Mouse (Mus musculus) hindbrain, embryonic 14.5 days (tissue): ENCODE data around the gene Ccdc54. TPM values are rescaled to one million over a fixed set of nuclear protein-coding genes. Genes with fewer than 3 reads are reported as not detected.

Experiments used
- ATAC-seq: fragments of 200-750 bp; cut with Nextera tagmentation; 2 replicates; pipeline ENCODE4 v1.8.0; 2017; ENCODE audit warnings: moderate number of reproducible peaks, mild to moderate bottlenecking, moderate TSS enrichment, moderate library complexity; ENCODE audit not compliant: low FRiP score
- DNase-seq: peaks from one replicate; pipeline ENCODE4 v3.0.0-alpha.2; 2015; ENCODE audit warnings: low spot score
- H3K27ac ChIP-seq: fragments of 300-500 bp; sonication (generic); 2 replicates; pipeline ENCODE4 v1.5.1; 2014; ENCODE audit warnings: mild to moderate bottlenecking, moderate library complexity
- H3K27me3 ChIP-seq: fragments of 300-500 bp; sonication (generic); 2 replicates; pipeline ENCODE4 v1.6.1; 2014; ENCODE audit warnings: mild to moderate bottlenecking, low read length, mixed read lengths; ENCODE audit not compliant: control insufficient read depth, insufficient read depth
- H3K36me3 ChIP-seq: fragments of 300-500 bp; sonication (generic); replicated peaks from 2 replicates; pipeline ENCODE4 v1.6.1; 2014; ENCODE audit not compliant: control insufficient read depth, insufficient read depth
- H3K4me1 ChIP-seq: fragments of 300-500 bp; sonication (generic); replicated peaks from 2 replicates; pipeline ENCODE4 v1.6.1; 2014; ENCODE audit warnings: antibody characterized with exemption, low read length, mixed read lengths; ENCODE audit not compliant: control insufficient read depth, insufficient read depth
- H3K4me2 ChIP-seq: fragments of 300-500 bp; sonication (generic); replicated peaks from 2 replicates; pipeline ENCODE4 v1.6.1; 2014; ENCODE audit warnings: mild to moderate bottlenecking, moderate library complexity
- H3K4me3 ChIP-seq: fragments of 300-500 bp; sonication (generic); replicated peaks from 2 replicates; pipeline ENCODE4 v1.5.1; 2014; ENCODE audit warnings: mild to moderate bottlenecking, low read length
- H3K9ac ChIP-seq: fragments of 300-500 bp; sonication (generic); 2 replicates; pipeline ENCODE4 v1.6.1; 2014
- H3K9me3 ChIP-seq: fragments of 300-500 bp; sonication (generic); 2 replicates; pipeline ENCODE4 v1.6.1; 2016; ENCODE audit warnings: low read length; ENCODE audit not compliant: control insufficient read depth
- WGBS: fragments of 180-500 bp; shearing (Covaris S2); extraction: QIAGEN DNeasy Blood & Tissue Kit; methylation state at CpG from one replicate; pipeline ENCODE4 v1.1.7; 2014; 5-methylcytosine and 5-hydroxymethylcytosine counted together
- polyA plus RNA-seq: library from polyadenylated mRNA; unstranded; fragments of >200 nt; fragmentation: Nextera tagmentation; extraction: Ambion mirVana; gene quantifications from 2 replicates; pipeline ENCODE4 v1.2.1, GENCODE M21; 2014

Gene Ccdc54
- polyA plus RNA-seq, 1 experiment from 2014 or later, result not detected

DNA sequence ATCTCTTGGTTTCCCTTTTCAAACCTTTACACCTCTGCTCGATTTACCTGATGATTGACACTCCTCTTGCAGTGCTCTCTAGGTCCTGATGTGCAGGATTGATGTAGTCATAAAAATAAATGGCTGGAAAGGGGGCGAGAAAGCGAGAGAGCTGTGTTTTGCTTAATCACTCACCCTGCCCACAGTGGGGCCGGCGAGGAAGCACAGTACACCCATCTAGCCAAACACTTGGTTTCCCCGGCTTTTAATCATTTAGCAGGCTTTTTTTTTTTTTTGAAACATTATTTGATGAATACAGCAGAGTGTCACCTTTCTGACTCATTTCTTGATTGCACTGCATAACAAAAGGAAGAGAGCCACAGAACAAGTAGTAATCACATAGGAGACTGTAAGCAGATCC is 5.7 kb upstream of the Ccdc54 start:
- H3K9ac ChIP-seq, result no peak overlapping the region
- ATAC-seq (peak; percentile 17; the same call in 1 of the 2 replicates), DNase-seq (no peak)
- H3K27me3 ChIP-seq, result peaks cover 2% of the 10 kb centered on the region; the same call in 1 of the 2 replicates
- no peaks in the 10 kb centered on the region for H3K36me3 ChIP-seq
- no peak overlapping the region for H3K27ac ChIP-seq
- H3K9me3 ChIP-seq, result no peaks in the 10 kb centered on the region
- 76% methylated on average over 6 of the region's 6 CpGs for WGBS
- no peak overlapping the region for H3K4me3 ChIP-seq
- H3K4me1 ChIP-seq, result no peaks in the 10 kb centered on the region
- H3K4me2 ChIP-seq, result no peak overlapping the region

DNA sequence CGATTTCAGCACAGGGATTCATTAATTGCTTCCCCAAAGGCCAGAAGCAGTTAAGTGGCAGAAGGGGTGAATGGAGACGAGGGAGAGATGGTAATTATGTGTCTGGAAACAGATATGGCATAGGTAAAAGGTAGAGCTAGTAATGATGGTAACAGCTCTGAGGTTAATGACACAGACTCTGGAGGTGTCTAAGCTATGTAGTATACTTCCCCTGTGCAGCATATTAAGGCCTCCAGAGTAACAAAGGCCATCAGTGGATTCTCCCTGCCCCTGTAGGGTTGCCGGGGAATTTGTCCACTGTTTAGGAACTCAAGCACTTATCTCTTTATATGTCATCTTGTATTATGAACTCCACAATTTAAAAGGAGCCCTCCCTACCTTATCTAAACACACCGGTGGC is 5.2 kb upstream of the Ccdc54 start:
- H3K27ac ChIP-seq, result no peak overlapping the region
- H3K9ac ChIP-seq, result no peak overlapping the region
- H3K4me2 ChIP-seq, result no peak overlapping the region
- no peak for ATAC-seq
- H3K4me3 ChIP-seq, result no peak overlapping the region
- WGBS, result 65% methylated on average over 4 of the region's 4 CpGs
- H3K9me3 ChIP-seq, result no peaks in the 10 kb centered on the region
- H3K36me3 ChIP-seq, result no peaks in the 10 kb centered on the region
- DNase-seq, result no peak
- no peaks in the 10 kb centered on the region for H3K4me1 ChIP-seq
- no peaks in the 10 kb centered on the region for H3K27me3 ChIP-seq

DNA sequence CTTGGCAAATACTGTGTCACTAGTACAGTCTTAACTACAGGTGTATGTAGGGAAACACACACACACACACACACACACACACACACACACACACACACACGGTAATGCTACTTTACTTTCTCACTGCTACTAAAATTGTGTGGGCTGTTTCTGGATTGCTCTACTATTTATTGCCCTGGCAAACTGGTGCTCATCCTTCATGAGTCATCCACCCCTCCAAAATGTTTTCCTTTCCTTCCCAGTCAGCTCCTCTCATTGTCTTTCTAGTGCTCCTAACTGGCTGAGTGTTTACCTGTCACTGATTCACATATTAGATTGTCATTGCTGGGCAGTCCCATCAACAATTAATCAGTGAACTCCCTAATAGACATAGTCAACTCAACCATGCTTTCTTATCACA is 3.9 kb upstream of the Ccdc54 start:
- H3K27me3 ChIP-seq, result no peaks in the 10 kb centered on the region
- no peak for ATAC-seq
- no peaks in the 10 kb centered on the region for H3K9me3 ChIP-seq
- H3K27ac ChIP-seq, result no peak overlapping the region
- WGBS, result 100% methylated on average over 1 of the region's 1 CpGs
- H3K4me2 ChIP-seq, result no peak overlapping the region
- H3K4me3 ChIP-seq, result no peak overlapping the region
- no peak overlapping the region for H3K9ac ChIP-seq
- no peaks in the 10 kb centered on the region for H3K36me3 ChIP-seq
- DNase-seq, result no peak
- no peaks in the 10 kb centered on the region for H3K4me1 ChIP-seq

DNA sequence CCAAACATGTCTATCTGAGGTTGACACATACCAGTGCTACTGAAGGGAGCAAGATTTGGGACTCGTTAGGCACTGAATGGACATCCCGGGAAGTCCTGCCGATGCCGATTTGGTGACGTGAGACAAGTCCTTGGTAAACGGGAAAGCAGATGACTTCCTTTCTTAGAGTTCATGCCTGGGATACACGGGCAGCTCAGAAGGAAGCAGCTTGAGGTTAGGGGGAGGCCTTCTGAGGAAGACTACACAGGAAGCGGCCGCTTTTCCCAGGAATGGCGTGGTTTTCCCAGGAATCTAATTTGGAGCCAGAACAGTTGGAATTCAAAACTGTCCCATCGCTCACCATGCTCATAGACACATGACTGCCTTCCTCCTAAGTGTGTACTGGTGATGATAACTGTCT is 2.4 kb upstream of the Ccdc54 start:
- Histone ChIP-seq H3K4me2 (no peak overlapping the region), H3K4me1 (no peaks in the 10 kb centered on the region), H3K36me3 (no peaks in the 10 kb centered on the region), H3K27me3 (no peaks in the 10 kb centered on the region), H3K9ac (no peak overlapping the region), H3K4me3 (no peak overlapping the region), H3K9me3 (no peaks in the 10 kb centered on the region), H3K27ac (no peak overlapping the region)
- WGBS, result 90% methylated on average over 11 of the region's 11 CpGs
- DNase-seq (no peak), ATAC-seq (no peak)

DNA sequence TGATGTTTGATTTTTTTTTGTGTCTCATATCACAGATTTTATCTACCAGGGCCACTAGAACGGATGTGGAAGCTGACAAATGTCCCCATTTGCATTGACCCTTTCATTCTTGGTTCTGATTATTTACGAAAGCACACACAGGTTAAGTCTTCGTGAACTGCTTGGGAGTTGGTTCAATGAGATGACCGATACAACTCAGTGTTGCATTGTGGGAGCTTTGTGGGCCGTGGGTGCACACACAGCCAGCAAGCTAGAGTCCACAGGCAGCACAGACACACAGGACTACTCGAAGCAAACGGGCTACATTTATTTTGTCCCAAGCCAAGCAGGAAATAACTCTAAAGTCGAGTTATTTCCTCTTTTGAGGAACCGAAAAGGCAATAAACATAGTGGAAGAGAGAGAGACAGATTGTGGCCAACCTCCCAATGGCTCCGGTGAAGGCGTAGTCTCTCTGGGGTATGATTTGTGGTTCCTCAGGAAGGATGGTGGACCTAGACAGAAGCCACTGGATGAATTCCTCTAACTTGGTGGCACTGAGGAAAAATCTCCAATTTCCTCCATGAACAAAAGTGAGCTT is 1.3 kb downstream of the Ccdc54 start:
- Histone ChIP-seq H3K9ac (no peak overlapping the region), H3K4me1 (no peaks in the 10 kb centered on the region), H3K4me3 (no peak overlapping the region), H3K36me3 (no peaks in the 10 kb centered on the region), H3K27ac (no peak overlapping the region), H3K9me3 (no peaks in the 10 kb centered on the region), H3K27me3 (no peaks in the 10 kb centered on the region), H3K4me2 (no peak overlapping the region)
- DNase-seq, result no peak
- WGBS, result 88% methylated on average over 11 of the region's 11 CpGs
- ATAC-seq, result no peak

DNA sequence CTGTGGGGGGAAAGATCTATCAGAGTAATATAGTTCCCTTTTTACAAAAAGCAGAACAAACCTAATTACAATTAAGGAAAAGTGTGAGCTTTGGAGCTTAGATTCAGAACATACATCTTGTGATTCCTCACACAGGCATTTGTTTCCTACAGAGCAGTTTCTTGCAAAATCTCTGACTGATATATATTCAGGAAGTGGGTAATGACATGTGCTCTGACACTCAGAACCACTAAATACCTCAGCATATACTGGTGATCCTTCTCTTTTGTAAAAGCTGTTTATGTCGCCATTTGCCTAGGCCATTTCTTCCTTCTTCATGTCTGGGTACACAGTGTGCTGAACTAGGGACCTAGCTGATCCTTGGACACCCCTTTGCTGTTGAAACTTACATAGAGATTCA is 2.8 kb downstream of the Ccdc54 start:
- DNase-seq (no peak), ATAC-seq (no peak)
- WGBS, result 96% methylated on average over 1 of the region's 1 CpGs
- H3K9ac ChIP-seq, result no peak overlapping the region
- H3K4me1 ChIP-seq, result no peaks in the 10 kb centered on the region
- no peaks in the 10 kb centered on the region for H3K36me3 ChIP-seq
- no peaks in the 10 kb centered on the region for H3K27me3 ChIP-seq
- H3K9me3 ChIP-seq, result no peaks in the 10 kb centered on the region
- H3K27ac ChIP-seq, result no peak overlapping the region
- H3K4me3 ChIP-seq, result no peak overlapping the region
- H3K4me2 ChIP-seq, result no peak overlapping the region

DNA sequence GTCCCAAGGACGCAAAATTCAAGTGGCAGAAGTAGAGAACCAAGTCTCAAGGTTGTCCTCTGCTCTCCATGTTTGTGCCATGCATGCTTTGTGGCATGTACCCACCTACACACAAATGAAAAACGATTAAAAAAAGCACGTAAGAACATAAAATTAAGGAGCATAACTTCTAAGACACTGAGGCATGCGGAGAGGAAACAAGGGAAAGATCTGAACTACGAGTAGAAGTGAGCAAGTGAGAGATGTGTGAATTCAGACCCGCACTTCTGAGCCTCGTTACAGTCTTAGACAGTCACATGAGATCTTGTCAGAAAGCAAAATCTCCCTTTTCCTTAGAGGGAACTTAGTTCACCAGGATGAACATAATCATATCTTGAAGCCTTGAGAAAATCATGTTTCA is 3.8 kb downstream of the Ccdc54 start:
- Histone ChIP-seq H3K27ac (no peak overlapping the region), H3K27me3 (no peaks in the 10 kb centered on the region), H3K4me3 (no peak overlapping the region), H3K9me3 (no peaks in the 10 kb centered on the region), H3K4me1 (no peaks in the 10 kb centered on the region), H3K36me3 (no peaks in the 10 kb centered on the region), H3K9ac (no peak overlapping the region), H3K4me2 (no peak overlapping the region)
- DNase-seq (no peak), ATAC-seq (no peak)
- 88% methylated on average over 7 of the region's 7 CpGs for whole genome bisulfite sequencing

DNA sequence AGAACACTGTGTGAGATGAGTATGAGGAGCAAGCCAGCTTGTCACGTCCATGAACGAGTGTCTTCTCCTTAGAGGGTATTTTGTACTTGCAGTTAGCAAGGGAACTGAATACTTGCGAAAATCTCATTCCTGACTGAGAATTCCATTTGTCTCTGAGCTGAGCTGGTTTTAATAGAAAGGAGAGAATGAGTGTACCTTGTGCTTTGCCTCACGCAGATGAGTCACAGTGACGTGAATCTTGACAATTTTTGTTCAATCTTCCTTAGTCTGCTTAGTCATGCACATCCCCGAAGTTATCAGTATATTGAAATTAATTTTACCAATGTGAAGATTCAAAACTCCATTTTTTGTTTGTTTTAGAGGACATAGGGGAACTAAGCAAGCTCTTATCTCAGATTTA is 12.6 kb downstream of the Ccdc54 start:
- no peaks in the 10 kb centered on the region for H3K9me3 ChIP-seq
- no peak for ATAC-seq
- no peak overlapping the region for H3K4me2 ChIP-seq
- no peak for DNase-seq
- no peak overlapping the region for H3K9ac ChIP-seq
- no peaks in the 10 kb centered on the region for H3K4me1 ChIP-seq
- WGBS, result 86% methylated on average over 6 of the region's 6 CpGs
- H3K36me3 ChIP-seq, result no peaks in the 10 kb centered on the region
- no peaks in the 10 kb centered on the region for H3K27me3 ChIP-seq
- no peak overlapping the region for H3K4me3 ChIP-seq
- H3K27ac ChIP-seq, result no peak overlapping the region

DNA sequence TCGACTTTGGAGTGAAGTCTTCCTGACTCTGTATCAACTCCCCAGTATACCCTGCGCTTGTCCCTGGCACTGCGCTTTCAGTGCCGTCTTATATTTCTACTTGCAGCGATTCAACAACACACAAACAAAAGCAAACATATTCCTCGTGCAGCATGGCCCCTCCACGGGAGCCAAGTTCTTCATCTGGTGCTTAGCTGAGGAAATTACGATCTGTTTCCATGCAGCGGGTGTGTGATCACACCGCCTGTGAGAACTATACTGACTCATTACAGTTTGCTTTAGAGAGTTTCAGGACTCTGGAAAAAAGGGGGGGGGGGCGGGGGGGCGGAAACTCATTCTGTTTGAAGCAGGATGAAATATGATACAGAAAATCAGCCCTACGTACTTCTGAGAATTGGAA is 18.4 kb downstream of the Ccdc54 start:
- no peaks in the 10 kb centered on the region for H3K4me1 ChIP-seq
- H3K9me3 ChIP-seq, result no peaks in the 10 kb centered on the region
- no peak overlapping the region for H3K27ac ChIP-seq
- ATAC-seq, result no peak
- no peak overlapping the region for H3K9ac ChIP-seq
- no peak overlapping the region for H3K4me2 ChIP-seq
- no peak overlapping the region for H3K4me3 ChIP-seq
- H3K27me3 ChIP-seq, result no peaks in the 10 kb centered on the region
- no peak for DNase-seq
- 85% methylated on average over 13 of the region's 13 CpGs for WGBS
- no peaks in the 10 kb centered on the region for H3K36me3 ChIP-seq

DNA sequence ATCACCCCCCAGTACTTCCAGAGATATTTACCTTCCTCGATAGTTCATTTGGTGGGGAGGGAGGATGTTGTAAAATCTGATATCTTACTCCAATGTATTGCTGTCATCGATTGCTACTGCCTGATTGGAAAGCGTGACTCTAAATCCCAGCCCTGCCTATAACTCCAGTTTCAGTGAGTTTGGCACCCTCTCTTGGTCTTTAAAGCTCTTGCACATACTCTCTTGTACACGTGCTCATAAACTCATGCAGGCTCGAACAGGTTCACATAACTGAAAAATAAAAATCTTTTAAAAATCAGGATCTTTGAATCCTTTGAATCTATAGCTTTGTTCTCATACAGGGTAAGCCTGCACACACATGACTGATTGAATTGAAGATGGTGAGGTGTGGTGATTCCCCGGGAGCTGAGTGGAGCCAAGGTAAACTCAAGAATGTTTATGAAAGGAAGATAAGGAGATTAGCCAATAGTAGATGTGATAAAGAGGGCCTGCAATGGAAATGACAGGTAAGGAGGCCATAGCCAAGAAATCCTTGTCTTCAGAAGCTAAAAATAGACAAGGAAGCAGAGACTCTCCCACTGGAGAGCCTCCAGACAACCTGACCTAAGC is 31.7 kb downstream of the Ccdc54 start:
- H3K27ac ChIP-seq, result no peak overlapping the region
- no peak overlapping the region for H3K9ac ChIP-seq
- H3K36me3 ChIP-seq, result no peaks in the 10 kb centered on the region
- ATAC-seq (no peak), DNase-seq (no peak)
- H3K9me3 ChIP-seq, result no peaks in the 10 kb centered on the region
- no peak overlapping the region for H3K4me2 ChIP-seq
- H3K4me1 ChIP-seq, result no peaks in the 10 kb centered on the region
- H3K27me3 ChIP-seq, result no peaks in the 10 kb centered on the region
- H3K4me3 ChIP-seq, result no peak overlapping the region
- 86% methylated on average over 6 of the region's 6 CpGs for WGBS
